Mouse (Mus musculus): Measurements from ENCODE around the gene Olfr1138. TPM values are rescaled to one million over a fixed set of nuclear protein-coding genes. Genes with fewer than 3 reads are reported as not detected.

Gene Olfr1138
- polyA plus RNA-seq (2015; fragmentation: Nextera tagmentation; extraction: Ambion mirVana): not detected in 2 replicates

DNA sequence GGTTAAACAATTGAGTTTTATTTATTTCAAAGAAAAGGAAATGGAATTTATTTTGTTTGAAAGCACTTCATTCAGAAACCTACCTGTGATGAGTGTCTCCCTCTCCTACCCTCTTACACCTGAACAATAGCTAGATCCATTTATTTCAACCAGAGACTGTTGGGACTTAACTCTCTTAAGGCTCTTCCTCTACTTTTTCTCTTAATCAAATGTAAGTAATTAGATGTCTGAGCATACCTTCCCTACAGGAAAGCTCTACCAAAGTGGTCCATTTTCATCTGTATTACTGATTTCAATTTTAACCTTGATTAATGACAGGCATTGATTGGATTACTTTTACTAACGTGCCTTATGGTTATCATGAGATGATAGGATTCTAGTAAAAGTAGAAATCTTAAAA, at the start of gene Olfr1138:
Gene Olfr1138 (minus strand): TSS at position 101 of the 400 bp plus-strand sequence.
- no peaks in the 10 kb centered on the region for H3K27me3 ChIP-seq (ENCODE audit: control insufficient read depth, insufficient read depth, low read length)
- no peak for TF ChIP-seq EP300 (optimal IDR thresholded peaks at IDR 0.05)
- H3K9me3 ChIP-seq (ENCODE audit: control insufficient read depth, low read length): no peaks in the 10 kb centered on the region

DNA sequence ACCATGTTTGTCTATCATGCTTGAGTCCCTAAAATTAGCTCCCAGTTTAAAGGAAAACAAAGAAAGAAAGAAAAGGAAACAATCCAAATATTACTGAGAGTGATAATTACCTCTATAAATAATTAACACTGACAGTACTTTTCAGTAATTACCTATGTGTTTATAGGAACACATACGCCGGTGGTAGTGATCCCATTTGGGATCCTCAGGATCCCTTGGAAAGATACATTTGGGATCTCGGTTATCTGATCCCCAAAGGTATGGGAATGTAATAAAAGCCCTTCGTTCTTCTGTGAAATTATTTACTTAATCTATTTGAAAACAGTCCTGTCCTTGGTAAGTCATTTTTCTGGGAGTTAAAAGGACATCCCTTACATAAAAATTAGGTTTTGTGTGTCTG, 39.4 kb upstream of the Olfr1138 start, which contains the start of gene Olfr152:
Gene Olfr152 (plus strand): TSS at position 301 of the 400 bp plus-strand sequence.
- H3K36me3 ChIP-seq (ENCODE audit: control insufficient read depth, insufficient read depth, low read length): no peaks in the 10 kb centered on the region
- H3K4me2 ChIP-seq (replicated peaks; ENCODE audit: low read depth): no peak within 1 kb of the TSS
- no peak for ATAC-seq (ENCODE audit: low FRiP score, low TSS enrichment)
- H3K9ac ChIP-seq (ENCODE audit: low read length): no peak within 1 kb of the TSS
- H3K4me3 ChIP-seq (ENCODE audit: low read depth, low read length): no peak within 1 kb of the TSS
- 73% methylated on average over 4 of the region's 4 CpGs for WGBS
- no peaks in the 10 kb centered on the region for H3K4me1 ChIP-seq (replicated peaks; ENCODE audit: control insufficient read depth, insufficient read depth)
- H3K9me3 ChIP-seq (ENCODE audit: control insufficient read depth, low read length): no peaks in the 10 kb centered on the region
- no peak within 1 kb of the TSS for H3K27ac ChIP-seq (replicated peaks)
- TF ChIP-seq EP300 (optimal IDR thresholded peaks at IDR 0.05): no peak
- no peak for TF ChIP-seq CTCF (IDR thresholded peaks at IDR 0.05; ENCODE audit: low read depth)
- H3K27me3 ChIP-seq (ENCODE audit: control insufficient read depth, insufficient read depth, low read length): no peaks in the 10 kb centered on the region
- no peak for DNase-seq (ENCODE audit: low spot score)

More for the DNA sequence above, at the start of gene Olfr1138:
- Histone ChIP-seq H3K4me2 (replicated peaks; ENCODE audit: low read depth) (no peak within 1 kb of the TSS), H3K36me3 (ENCODE audit: control insufficient read depth, insufficient read depth, low read length) (no peaks in the 10 kb centered on the region), H3K27ac (replicated peaks) (no peak within 1 kb of the TSS), H3K9ac (ENCODE audit: low read length) (no peak within 1 kb of the TSS), H3K4me3 (ENCODE audit: low read depth, low read length) (no peak within 1 kb of the TSS), H3K4me1 (replicated peaks; ENCODE audit: control insufficient read depth, insufficient read depth) (no peaks in the 10 kb centered on the region)
- ATAC-seq (ENCODE audit: low FRiP score, low TSS enrichment) (no peak), DNase-seq (ENCODE audit: low spot score) (no peak)
- WGBS: 85% methylated on average over 1 of the region's 1 CpGs

DNA sequence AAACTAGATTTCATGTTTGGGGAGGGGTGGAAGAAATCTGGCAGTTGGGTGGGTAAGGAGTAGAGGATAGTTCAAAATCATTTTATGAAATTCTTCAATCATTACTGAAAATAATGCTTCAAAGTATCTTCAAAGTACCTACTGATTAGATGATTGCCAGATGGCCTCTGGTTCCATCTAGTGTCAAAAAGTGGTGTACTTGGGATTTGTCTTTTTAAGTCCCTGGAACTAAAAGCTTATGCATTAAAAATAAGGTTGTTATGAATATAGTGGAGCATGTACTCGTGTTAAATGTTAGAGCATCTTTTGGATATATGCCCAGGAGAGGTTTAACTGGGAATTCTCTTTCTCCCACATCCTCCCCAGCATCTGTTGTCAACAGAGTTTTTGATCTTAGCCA, 36.4 kb upstream of the Olfr1138 start:
- Histone ChIP-seq H3K4me2 (replicated peaks; ENCODE audit: low read depth) (no peak overlapping the region), H3K9me3 (ENCODE audit: control insufficient read depth, low read length) (no peaks in the 10 kb centered on the region), H3K36me3 (ENCODE audit: control insufficient read depth, insufficient read depth, low read length) (no peaks in the 10 kb centered on the region), H3K27ac (replicated peaks) (no peak overlapping the region), H3K9ac (ENCODE audit: low read length) (no peak overlapping the region), H3K27me3 (ENCODE audit: control insufficient read depth, insufficient read depth, low read length) (no peaks in the 10 kb centered on the region), H3K4me1 (replicated peaks; ENCODE audit: control insufficient read depth, insufficient read depth) (no peaks in the 10 kb centered on the region), H3K4me3 (ENCODE audit: low read depth, low read length) (no peak overlapping the region)
- WGBS: 41% methylated on average over 1 of the region's 1 CpGs
- TF ChIP-seq EP300 (optimal IDR thresholded peaks at IDR 0.05): no peak
- TF ChIP-seq CTCF (IDR thresholded peaks at IDR 0.05; ENCODE audit: low read depth): no peak
- ATAC-seq (ENCODE audit: low FRiP score, low TSS enrichment) (no peak), DNase-seq (ENCODE audit: low spot score) (no peak)

DNA sequence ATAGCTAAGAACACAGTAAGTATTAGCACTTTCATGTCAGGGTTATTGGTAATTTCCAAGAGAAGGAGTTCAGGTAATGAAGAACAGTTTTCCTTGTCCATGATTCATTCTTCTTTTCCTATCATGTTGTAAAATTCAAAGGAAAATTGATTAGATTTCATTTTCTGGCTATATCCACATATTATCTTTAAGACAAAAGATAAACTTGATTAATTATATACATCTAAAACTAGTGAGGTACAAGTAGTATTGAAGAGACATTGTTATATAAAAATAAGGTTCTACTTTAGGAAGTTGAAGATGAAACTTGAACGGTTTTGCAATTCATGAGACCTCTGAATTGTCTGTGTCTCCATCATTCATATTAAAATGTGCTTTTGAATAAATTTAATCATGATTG, 14.1 kb upstream of the Olfr1138 start, which contains the start of gene Olfr1141:
Gene Olfr1141 (minus strand): TSS at position 101 of the 400 bp plus-strand sequence.
- Histone ChIP-seq H3K4me2 (replicated peaks; ENCODE audit: low read depth) (no peak within 1 kb of the TSS), H3K27me3 (ENCODE audit: control insufficient read depth, insufficient read depth, low read length) (no peaks in the 10 kb centered on the region), H3K4me3 (ENCODE audit: low read depth, low read length) (no peak within 1 kb of the TSS), H3K4me1 (replicated peaks; ENCODE audit: control insufficient read depth, insufficient read depth) (no peaks in the 10 kb centered on the region), H3K27ac (replicated peaks) (no peak within 1 kb of the TSS), H3K36me3 (ENCODE audit: control insufficient read depth, insufficient read depth, low read length) (no peaks in the 10 kb centered on the region), H3K9me3 (ENCODE audit: control insufficient read depth, low read length) (no peaks in the 10 kb centered on the region), H3K9ac (ENCODE audit: low read length) (no peak within 1 kb of the TSS)
- ATAC-seq (ENCODE audit: low FRiP score, low TSS enrichment) (no peak), DNase-seq (ENCODE audit: low spot score) (no peak)
- WGBS: 75% methylated on average over 1 of the region's 1 CpGs
- TF ChIP-seq EP300 (optimal IDR thresholded peaks at IDR 0.05): no peak
- no peak for TF ChIP-seq CTCF (IDR thresholded peaks at IDR 0.05; ENCODE audit: low read depth)

DNA sequence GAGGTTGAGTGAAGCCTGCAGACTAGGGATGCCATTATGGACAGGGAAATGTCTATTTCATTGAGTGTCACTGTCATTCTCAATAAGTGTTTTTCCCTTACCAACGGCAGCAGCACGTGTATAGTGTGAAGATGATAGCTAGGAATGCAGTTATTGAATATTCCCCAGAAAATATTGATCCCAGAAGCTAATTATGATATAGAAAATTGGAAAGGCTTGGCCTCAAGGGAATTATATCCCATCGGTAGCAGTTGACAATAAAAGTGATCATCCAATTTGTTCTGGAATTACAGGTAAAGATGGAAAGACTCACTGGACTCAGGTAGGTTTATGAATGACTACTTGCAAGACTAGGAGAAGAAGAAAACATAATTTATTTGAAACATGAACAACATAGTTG, 3.7 kb upstream of the Olfr1138 start, which contains the start of gene Olfr1140:
Gene Olfr1140 (plus strand): TSS at position 301 of the 400 bp plus-strand sequence.
- Histone ChIP-seq H3K27me3 (ENCODE audit: control insufficient read depth, insufficient read depth, low read length) (no peaks in the 10 kb centered on the region), H3K36me3 (ENCODE audit: control insufficient read depth, insufficient read depth, low read length) (no peaks in the 10 kb centered on the region), H3K9ac (ENCODE audit: low read length) (no peak within 1 kb of the TSS), H3K4me3 (ENCODE audit: low read depth, low read length) (no peak within 1 kb of the TSS), H3K4me1 (replicated peaks; ENCODE audit: control insufficient read depth, insufficient read depth) (no peaks in the 10 kb centered on the region), H3K4me2 (replicated peaks; ENCODE audit: low read depth) (no peak within 1 kb of the TSS), H3K27ac (replicated peaks) (no peak within 1 kb of the TSS), H3K9me3 (ENCODE audit: control insufficient read depth, low read length) (no peaks in the 10 kb centered on the region)
- ATAC-seq (ENCODE audit: low FRiP score, low TSS enrichment) (no peak), DNase-seq (ENCODE audit: low spot score) (no peak)
- 68% methylated on average over 3 of the region's 3 CpGs for WGBS
- TF ChIP-seq CTCF (IDR thresholded peaks at IDR 0.05; ENCODE audit: low read depth) (no peak), EP300 (optimal IDR thresholded peaks at IDR 0.05) (no peak)

DNA sequence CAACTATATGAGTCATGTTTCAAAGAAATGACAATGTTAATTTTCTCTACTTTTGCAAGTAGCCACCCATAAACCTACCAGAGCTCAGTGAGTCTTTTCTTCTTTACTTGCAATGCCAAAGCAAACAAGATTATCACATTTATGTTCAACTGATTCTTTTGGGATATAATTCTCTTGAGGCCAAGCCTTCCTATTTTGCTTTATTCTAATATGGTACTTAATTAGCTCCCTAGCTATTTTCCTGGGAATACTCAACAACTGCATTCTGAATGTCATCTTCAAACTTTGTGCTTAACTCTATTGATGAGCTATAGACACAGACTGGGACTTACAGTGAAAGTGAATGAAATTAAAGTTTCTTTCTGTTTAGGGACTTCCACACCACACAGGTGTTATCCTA, 26.7 kb downstream of the Olfr1138 start, which contains the start of gene Olfr1137:
Gene Olfr1137 (minus strand): TSS at position 101 of the 400 bp plus-strand sequence.
- no peaks in the 10 kb centered on the region for H3K9me3 ChIP-seq (ENCODE audit: control insufficient read depth, low read length)
- TF ChIP-seq CTCF (IDR thresholded peaks at IDR 0.05; ENCODE audit: low read depth) (no peak), EP300 (optimal IDR thresholded peaks at IDR 0.05) (no peak)
- no peaks in the 10 kb centered on the region for H3K36me3 ChIP-seq (ENCODE audit: control insufficient read depth, insufficient read depth, low read length)
- H3K27ac ChIP-seq (replicated peaks): no peak within 1 kb of the TSS
- no peak within 1 kb of the TSS for H3K4me2 ChIP-seq (replicated peaks; ENCODE audit: low read depth)
- ATAC-seq (ENCODE audit: low FRiP score, low TSS enrichment) (no peak), DNase-seq (ENCODE audit: low spot score) (no peak)
- no peak within 1 kb of the TSS for H3K9ac ChIP-seq (ENCODE audit: low read length)
- no peaks in the 10 kb centered on the region for H3K27me3 ChIP-seq (ENCODE audit: control insufficient read depth, insufficient read depth, low read length)
- H3K4me1 ChIP-seq (replicated peaks; ENCODE audit: control insufficient read depth, insufficient read depth): no peaks in the 10 kb centered on the region
- H3K4me3 ChIP-seq (ENCODE audit: low read depth, low read length): no peak within 1 kb of the TSS

Measured in stomach, postnatal 0 days (tissue).